ENCODE assay signal across 8 mouse cellular contexts in the genomic region with DNA sequence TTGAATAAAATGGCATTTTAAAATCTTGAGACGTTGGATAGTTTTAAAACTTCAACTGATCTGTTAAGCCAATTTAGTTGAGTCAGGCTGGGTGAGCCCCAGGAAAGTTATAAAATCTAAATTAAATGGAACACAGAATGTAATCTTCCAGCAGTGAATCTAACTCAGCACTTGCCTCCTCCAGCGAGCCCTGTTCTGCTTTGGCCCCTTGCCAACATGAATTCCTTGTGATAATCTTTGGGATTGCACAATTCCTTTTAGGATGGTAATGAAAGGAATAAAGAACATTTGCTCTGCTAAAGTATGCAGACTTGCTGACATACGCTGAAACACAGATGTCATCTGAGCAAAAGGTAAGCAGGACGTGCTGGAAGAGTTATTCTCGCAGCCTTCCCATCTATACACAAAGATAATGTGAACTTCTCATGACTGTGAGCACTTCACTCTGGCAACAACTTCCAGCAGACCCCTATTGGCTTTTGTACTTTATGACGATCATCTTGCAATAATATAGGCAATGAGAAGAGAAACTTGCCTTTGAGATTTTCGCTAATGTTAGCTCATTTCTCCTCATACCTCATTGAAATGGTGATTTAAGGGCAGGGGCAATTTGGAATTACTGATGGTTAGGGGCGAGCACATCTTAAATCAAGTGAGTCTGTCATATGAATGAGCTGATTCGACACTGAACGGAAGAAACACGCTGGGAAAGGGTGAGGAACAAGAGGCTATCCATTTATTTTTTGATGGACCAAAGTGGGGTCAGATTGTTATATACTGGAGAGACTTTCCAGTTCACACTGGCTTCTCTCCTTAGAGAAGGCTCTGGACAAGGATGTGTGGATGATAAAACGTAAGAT.
A peak's percentile ranks its signal among the peaks of the same experiment; 100 is the strongest.
DNase-seq lines count a peak whose midpoint lies in the region; ATAC-seq lines count a peak whose summit lies in the region.

No protein-coding gene starts in this region.

- peak; percentile 17 for DNase-seq in embryo, embryonic 11 days
- no peak for DNase-seq in embryo, embryonic 9.5 days (ENCODE audit: extremely low spot score)
- peak; percentile 18 to 27 for DNase-seq in kidney, postnatal 4 days
- DNase-seq in kidney, adult 18-20 months, result no peak
- DNase-seq in NIH3T3 (ENCODE audit: low read depth), result peak; percentile 42
- DNase-seq in layer of hippocampus, adult 9-11 months, result peak; percentile 32

- ATAC-seq in megakaryocyte progenitor cell, adult 5-6 weeks (replicated peaks; ENCODE audit: poor library complexity), result no peak
- no peak for ATAC-seq in megakaryocyte-erythroid progenitor cell, adult 5-6 weeks (replicated peaks; ENCODE audit: low FRiP score, low TSS enrichment, poor library complexity, severe bottlenecking)

Comparison
In these comparisons a context has a peak if more than half of its experiments do, and no peak if none do; other contexts are left out.
1. DNase-seq: peak in embryo, embryonic 11 days (single experiment), kidney, postnatal 4 days (2 of 2), NIH3T3 (single experiment) and layer of hippocampus, adult 9-11 months (single experiment); none in embryo, embryonic 9.5 days (single experiment) and kidney, adult 18-20 months (single experiment).